ENCODE assay signal across 36 mouse cellular contexts in the genomic region with DNA sequence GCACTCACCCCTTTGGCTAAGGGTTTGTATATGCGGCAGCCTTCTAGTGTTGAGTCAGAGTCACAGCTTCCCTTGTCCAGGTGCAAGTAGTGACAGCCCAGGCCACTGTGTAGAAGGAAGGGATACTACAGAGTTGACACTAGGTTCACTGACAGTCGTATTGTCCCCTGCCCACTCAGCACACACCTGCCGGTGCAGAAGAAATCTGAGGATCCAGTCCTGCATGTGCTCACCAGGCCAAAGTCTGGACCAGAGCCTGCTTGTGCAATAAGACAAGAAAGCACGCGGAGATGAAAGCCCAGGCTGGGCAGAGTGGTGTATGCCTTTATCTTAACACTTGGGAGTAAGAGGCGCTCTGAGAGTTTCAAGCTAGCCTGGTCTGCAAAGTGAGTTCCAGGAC. TPM values are rescaled to one million over a fixed set of nuclear protein-coding genes. Genes with fewer than 3 reads are reported as not detected.
DNase-seq lines count a peak whose midpoint lies in the region; ATAC-seq lines count a peak whose summit lies in the region.
"Had no signal": no experiment of that assay in that cellular context is flagged by ENCODE, and none has a peak within 500 bp of the region (broad histone marks: within the 10 kb centered on the region; RNA-seq: fewer than 3 reads in every experiment).

No protein-coding gene starts in this region.

- no peaks in the 10 kb centered on the region for H3K27me3 ChIP-seq in forebrain, embryonic 11.5 days (ENCODE audit: control insufficient read depth, insufficient read depth, low read length)
- H3K27me3 ChIP-seq in forebrain, embryonic 13.5 days, result no peaks in the 10 kb centered on the region
- H3K27me3 ChIP-seq in intestine, embryonic 16.5 days (replicated peaks; ENCODE audit: control insufficient read depth, insufficient read depth, low read length), result no peaks in the 10 kb centered on the region
- H3K27me3 ChIP-seq: CH12.LX; embryonic facial prominence, embryonic 13.5 days; heart, embryonic 15.5 days; Patski had no signal

- no peaks in the 10 kb centered on the region for H3K4me1 ChIP-seq in forebrain, embryonic 11.5 days (replicated peaks; ENCODE audit: control insufficient read depth, insufficient read depth, low read length)
- no peaks in the 10 kb centered on the region for H3K4me1 ChIP-seq in forebrain, embryonic 13.5 days
- peaks cover 6% of the 10 kb centered on the region; the same call in 1 of the 2 replicates for H3K4me1 ChIP-seq in intestine, embryonic 16.5 days (ENCODE audit: control insufficient read depth, insufficient read depth, low read length)
- H3K4me1 ChIP-seq: embryonic facial prominence, embryonic 13.5 days; heart, embryonic 15.5 days; hindbrain, embryonic 10.5 days had no signal

- H3K4me2 ChIP-seq in forebrain, embryonic 11.5 days (ENCODE audit: low read depth, low read length, severe bottlenecking), result no peak overlapping the region
- no peak overlapping the region for H3K4me2 ChIP-seq in forebrain, embryonic 13.5 days
- no peak overlapping the region for H3K4me2 ChIP-seq in intestine, embryonic 16.5 days (ENCODE audit: low read depth, low read length)
- H3K4me2 ChIP-seq: embryonic facial prominence, embryonic 13.5 days; heart, embryonic 12.5 days; heart, embryonic 15.5 days; hindbrain, embryonic 14.5 days had no signal

- peaks cover 10% of the 10 kb centered on the region for H3K36me3 ChIP-seq in forebrain, embryonic 11.5 days (ENCODE audit: control insufficient read depth, insufficient read depth, low read length)
- peaks cover 30% of the 10 kb centered on the region for H3K36me3 ChIP-seq in forebrain, embryonic 13.5 days (ENCODE audit: poor library complexity, severe bottlenecking)
- H3K36me3 ChIP-seq in intestine, embryonic 16.5 days (ENCODE audit: control insufficient read depth, insufficient read depth, low read length), result peaks cover 7% of the 10 kb centered on the region

- H3K27ac ChIP-seq in forebrain, embryonic 11.5 days (ENCODE audit: low read depth, low read length), result no peak overlapping the region
- no peak overlapping the region for H3K27ac ChIP-seq in forebrain, embryonic 13.5 days
- no peak overlapping the region for H3K27ac ChIP-seq in intestine, embryonic 16.5 days (ENCODE audit: low read length)
- H3K27ac ChIP-seq: embryonic facial prominence, embryonic 10.5 days; embryonic facial prominence, embryonic 13.5 days; gastrocnemius, adult 2 months; heart, embryonic 15.5 days; hindbrain, embryonic 10.5 days; hindbrain, embryonic 14.5 days; hindbrain, postnatal 0 days had no signal

- no peak overlapping the region for H3K9ac ChIP-seq in forebrain, embryonic 11.5 days (ENCODE audit: low read length)
- H3K9ac ChIP-seq in forebrain, embryonic 13.5 days, result no peak overlapping the region
- H3K9ac ChIP-seq in intestine, embryonic 16.5 days (ENCODE audit: low read depth, low read length), result no peak overlapping the region
- H3K9ac ChIP-seq: embryonic facial prominence, embryonic 13.5 days; forebrain, postnatal 0 days; heart, embryonic 12.5 days; heart, embryonic 15.5 days; hindbrain, embryonic 14.5 days had no signal

- ATAC-seq in forebrain, embryonic 11.5 days (replicated peaks; ENCODE audit: low FRiP score), result no peak
- no peak for ATAC-seq in forebrain, embryonic 13.5 days
- peak; percentile 93 for ATAC-seq in intestine, embryonic 16.5 days
- ATAC-seq in megakaryocyte progenitor cell, adult 5-6 weeks (replicated peaks; ENCODE audit: poor library complexity), result peak; percentile 32
- ATAC-seq: forebrain, embryonic 14.5 days; forebrain, postnatal 0 days; hindbrain, postnatal 0 days; inflammation-experienced regulatory T-cells, adult 6 months; Patski had no signal

- peak; percentile 26 for DNase-seq in forebrain, embryonic 11.5 days (ENCODE audit: low spot score)
- DNase-seq in yolk sac, embryonic 10.5 days (ENCODE audit: low spot score), result peak; percentile 76
- DNase-seq in kidney, adult 8-10 months, result no peak
- DNase-seq in B cell, adult 2 months, result no peak
- no peak for DNase-seq in adrenal gland, postnatal 36 days
- DNase-seq: adrenal gland, adult 2 months; adrenal gland, postnatal 14 days; cerebellum, adult 18-20 months; cerebellum, adult 9-10 months; cerebellum, postnatal 14 days; embryo, embryonic 11 days; forebrain, postnatal 0 days; gastrocnemius, adult 2 months; gastrocnemius, postnatal 14 days; heart, adult 18-20 months; heart, postnatal 10 days; heart, postnatal 36 days had no signal

- H3K4me3 ChIP-seq in forebrain, embryonic 11.5 days (ENCODE audit: low read depth, low read length), result no peak overlapping the region
- H3K4me3 ChIP-seq in forebrain, embryonic 13.5 days, result no peak overlapping the region
- no peak overlapping the region for H3K4me3 ChIP-seq in intestine, embryonic 16.5 days (ENCODE audit: low read length)
- H3K4me3 ChIP-seq: embryonic facial prominence, embryonic 10.5 days; embryonic facial prominence, embryonic 13.5 days; erythroblast, embryonic 14.5 days; gastrocnemius, adult 2 months; heart, embryonic 12.5 days; heart, embryonic 15.5 days; hindbrain, embryonic 10.5 days had no signal

- H3K9me3 ChIP-seq in forebrain, embryonic 11.5 days (ENCODE audit: control insufficient read depth, low read length), result no peaks in the 10 kb centered on the region
- H3K9me3 ChIP-seq in forebrain, embryonic 13.5 days (replicated peaks), result no peaks in the 10 kb centered on the region
- H3K9me3 ChIP-seq in intestine, embryonic 16.5 days (ENCODE audit: control insufficient read depth, low read length), result no peaks in the 10 kb centered on the region
- H3K9me3 ChIP-seq: embryonic facial prominence, embryonic 10.5 days; embryonic facial prominence, embryonic 13.5 days; G1E; heart, embryonic 12.5 days; heart, embryonic 15.5 days; hindbrain, embryonic 10.5 days had no signal

- 81% methylated on average over 6 of the region's 6 CpGs for WGBS in forebrain, embryonic 11.5 days
- 84% methylated on average over 6 of the region's 6 CpGs for WGBS in forebrain, embryonic 13.5 days
- 58% methylated on average over 6 of the region's 6 CpGs for WGBS in intestine, embryonic 16.5 days

RNA-seq across cellular contexts. Expression of gene Gm29776, which starts 3.6 kb away (rescaled TPM):
- polyA plus RNA-seq in forebrain, embryonic 11.5 days (2014; fragmentation: Nextera tagmentation; extraction: Ambion mirVana), result 0.17 and 0.23 TPM in 2 replicates
- 0.15 TPM in 1 of 2 replicates, not detected in the other for polyA plus RNA-seq in forebrain, embryonic 13.5 days (2015; fragmentation: Nextera tagmentation; extraction: Ambion mirVana)
- polyA plus RNA-seq in intestine, embryonic 16.5 days (2015; fragmentation: Nextera tagmentation; extraction: Ambion mirVana), result 0.07 and 0.15 TPM in 2 replicates
- 0.12 TPM in 1 of 2 replicates, not detected in the other for total RNA-seq in megakaryocyte progenitor cell, adult 5-6 weeks (2015)
- not detected in 2 replicates for total RNA-seq in megakaryocyte progenitor cell, adult 5-6 weeks (2017)
- under 1 TPM in 1 of 2 experiments, not detected in 1; 0.23 TPM for total RNA-seq in adrenal gland, postnatal 36 days (2021)
- total RNA-seq: adrenal gland, adult 2 months; adrenal gland, postnatal 14 days; CH12.LX; gastrocnemius, adult 2 months; gastrocnemius, postnatal 14 days; heart, adult 18-20 months; heart, postnatal 36 days had no signal
- polyA plus RNA-seq: erythroblast, embryonic 14.5 days; G1E had no signal

RNA-seq across cellular contexts. Expression of gene Acin1, which starts 8.3 kb away (rescaled TPM):
- polyA plus RNA-seq in forebrain, embryonic 11.5 days (2014; fragmentation: Nextera tagmentation; extraction: Ambion mirVana), result 150 and 160 TPM in 2 replicates
- 191 and 216 TPM in 2 replicates for polyA plus RNA-seq in forebrain, embryonic 13.5 days (2015; fragmentation: Nextera tagmentation; extraction: Ambion mirVana)
- polyA plus RNA-seq in intestine, embryonic 16.5 days (2015; fragmentation: Nextera tagmentation; extraction: Ambion mirVana), result 78.7 and 82.6 TPM in 2 replicates
- total RNA-seq in megakaryocyte progenitor cell, adult 5-6 weeks (2015), result 170 and 177 TPM in 2 replicates
- 223 and 235 TPM in 2 replicates for total RNA-seq in megakaryocyte progenitor cell, adult 5-6 weeks (2017)
- 100 to 1,000 TPM; 140 to 178 TPM for total RNA-seq in adrenal gland, postnatal 36 days (2021)

RNA-seq across cellular contexts. Expression of gene 1700123O20Rik, which starts 9.0 kb away (rescaled TPM):
- polyA plus RNA-seq in forebrain, embryonic 11.5 days (2014; fragmentation: Nextera tagmentation; extraction: Ambion mirVana), result 89.9 and 94.4 TPM in 2 replicates
- 84.6 and 87.5 TPM in 2 replicates for polyA plus RNA-seq in forebrain, embryonic 13.5 days (2015; fragmentation: Nextera tagmentation; extraction: Ambion mirVana)
- 82.0 and 90.2 TPM in 2 replicates for polyA plus RNA-seq in intestine, embryonic 16.5 days (2015; fragmentation: Nextera tagmentation; extraction: Ambion mirVana)
- 75.7 and 80.2 TPM in 2 replicates for total RNA-seq in megakaryocyte progenitor cell, adult 5-6 weeks (2015)
- 47.3 and 52.3 TPM in 2 replicates for total RNA-seq in megakaryocyte progenitor cell, adult 5-6 weeks (2017)
- total RNA-seq in adrenal gland, postnatal 36 days (2021), result 10 to 100 TPM; 40.6 to 42.1 TPM

RNA-seq across cellular contexts. Expression of gene Cebpe, which starts 16.9 kb away (rescaled TPM):
- not detected in 2 replicates for polyA plus RNA-seq in forebrain, embryonic 11.5 days (2014; fragmentation: Nextera tagmentation; extraction: Ambion mirVana)
- polyA plus RNA-seq in forebrain, embryonic 13.5 days (2015; fragmentation: Nextera tagmentation; extraction: Ambion mirVana), result not detected in 2 replicates
- 0.28 TPM in 1 of 2 replicates, not detected in the other for polyA plus RNA-seq in intestine, embryonic 16.5 days (2015; fragmentation: Nextera tagmentation; extraction: Ambion mirVana)
- total RNA-seq in megakaryocyte progenitor cell, adult 5-6 weeks (2015), result 24.2 and 33.5 TPM in 2 replicates
- 52.6 and 82.0 TPM in 2 replicates for total RNA-seq in megakaryocyte progenitor cell, adult 5-6 weeks (2017)
- not detected for total RNA-seq in adrenal gland, postnatal 36 days (2021)
- total RNA-seq: adrenal gland, adult 2 months; adrenal gland, postnatal 14 days; gastrocnemius, adult 2 months; gastrocnemius, postnatal 14 days; gastrocnemius, postnatal 4 days; heart, adult 18-20 months; heart, postnatal 10 days; heart, postnatal 36 days; hindbrain, postnatal 0 days had no signal
- polyA plus RNA-seq: cortical plate, adult 2 months; embryonic facial prominence, embryonic 10.5 days; embryonic facial prominence, embryonic 13.5 days; forebrain, embryonic 14.5 days; forebrain, postnatal 0 days; frontal cortex, adult 2 months; heart, embryonic 12.5 days; hindbrain, embryonic 10.5 days; hindbrain, embryonic 14.5 days; hindbrain, postnatal 0 days; inflammation-experienced regulatory T-cells, adult 6 months; Patski had no signal

RNA-seq across cellular contexts. Expression of gene Cdh24, which starts 53.9 kb away (rescaled TPM):
- polyA plus RNA-seq in forebrain, embryonic 11.5 days (2014; fragmentation: Nextera tagmentation; extraction: Ambion mirVana), result 10.5 and 12.3 TPM in 2 replicates
- polyA plus RNA-seq in forebrain, embryonic 13.5 days (2015; fragmentation: Nextera tagmentation; extraction: Ambion mirVana), result 7.1 and 8.0 TPM in 2 replicates
- polyA plus RNA-seq in intestine, embryonic 16.5 days (2015; fragmentation: Nextera tagmentation; extraction: Ambion mirVana), result 1.5 and 1.7 TPM in 2 replicates
- total RNA-seq in megakaryocyte progenitor cell, adult 5-6 weeks (2015), result 0.39 and 0.62 TPM in 2 replicates
- total RNA-seq in megakaryocyte progenitor cell, adult 5-6 weeks (2017), result 0.71 and 0.92 TPM in 2 replicates
- 1 to 10 TPM in 1 of 2 experiments, under 1 TPM in 1; 0.95 to 1.4 TPM for total RNA-seq in adrenal gland, postnatal 36 days (2021)

Comparison
In these comparisons a context has a peak if more than half of its experiments do, and no peak if none do; other contexts are left out.
1. ATAC-seq: peak in intestine, embryonic 16.5 days (single experiment) and megakaryocyte progenitor cell, adult 5-6 weeks (single experiment); none in forebrain, embryonic 11.5 days (single experiment) and forebrain, embryonic 13.5 days (single experiment).
2. DNase-seq: peak in forebrain, embryonic 11.5 days (single experiment) and yolk sac, embryonic 10.5 days (single experiment); none in kidney, adult 8-10 months (0 of 2), B cell, adult 2 months (0 of 2) and adrenal gland, postnatal 36 days (0 of 2).